Mouse (Mus musculus): Measurements from ENCODE around the gene Slc5a5.

- TF ChIP-seq CTCF (IDR thresholded peaks at IDR 0.05; ENCODE audit: borderline replicate concordance, insufficient read depth, low read depth, low read length) (no peak), POLR2A (IDR thresholded peaks at IDR 0.05; ENCODE audit: borderline replicate concordance, insufficient read depth, low read length) (no peak)
These were observed 7.9 kb downstream of the Slc5a5 start for GRCm38 (mm10) chr8:70884683-70885082.
